Mouse (Mus musculus) CH12.LX (cell line): ENCODE measurements at regions not wholly inside any gene's neighbourhood (a gene's known extent, or its start where the extent isn't known, plus 50 kb on each side); places are given as distances from the start of the nearest gene placed in this dataset.

Experiments
- CHD2 ChIP-seq: IDR thresholded peaks from 2 replicates; pipeline ENCODE4 v1.6.1; 2011; ENCODE audit warnings: low read length, improper control_type of control experiment
- CTCF ChIP-seq, 2 experiments: IDR thresholded peaks in 1 of 2; conservative IDR thresholded peaks in 1 of 2; 2 replicates each; pipeline ENCODE4 v1.5.1; 2011 to 2012; ENCODE audit warnings: low read depth in 2 of 2, low read length in 2 of 2, improper control_type of control experiment in 1 of 2, inconsistent platforms in 1 of 2, mild to moderate bottlenecking in 1 of 2, moderate library complexity in 1 of 2
- ELF1 ChIP-seq: IDR thresholded peaks from 2 replicates; pipeline ENCODE4 v1.6.1; 2014; ENCODE audit warnings: low read depth, mild to moderate bottlenecking, inconsistent platforms, low read length, improper control_type of control experiment
- EP300 ChIP-seq: IDR thresholded peaks from 2 replicates; pipeline ENCODE4 v1.6.1; 2011; ENCODE audit warnings: low read length, improper control_type of control experiment
- JUND ChIP-seq: conservative IDR thresholded peaks from 2 replicates; pipeline ENCODE4 v1.6.1; 2011; ENCODE audit warnings: low read depth, low read length, improper control_type of control experiment
- MAX ChIP-seq: IDR thresholded peaks from 2 replicates; pipeline ENCODE4 v1.6.1; 2011; ENCODE audit warnings: low read length, improper control_type of control experiment
- NELFE ChIP-seq: IDR thresholded peaks from 2 replicates; pipeline ENCODE4 v1.6.1; 2011; ENCODE audit warnings: low read depth, low read length, improper control_type of control experiment
- POLR2A ChIP-seq: IDR thresholded peaks from 2 replicates; pipeline ENCODE4 v1.6.1; 2011; ENCODE audit warnings: low read depth, mild to moderate bottlenecking, improper control_type of control experiment, low read length
- POLR2AphosphoS2 ChIP-seq: IDR thresholded peaks from 2 replicates; pipeline ENCODE4 v1.6.1; 2011; ENCODE audit warnings: low read depth, low read length, improper control_type of control experiment
- RAD21 ChIP-seq: IDR thresholded peaks from 2 replicates; pipeline ENCODE4 v1.6.1; 2011; ENCODE audit warnings: low read depth, mild to moderate bottlenecking, low read length, improper control_type of control experiment, moderate library complexity
- RCOR1 ChIP-seq: conservative IDR thresholded peaks from 2 replicates; pipeline ENCODE4 v1.6.1; 2012; ENCODE audit warnings: low read depth, mild to moderate bottlenecking, inconsistent platforms, low read length, improper control_type of control experiment
- SMC3 ChIP-seq: IDR thresholded peaks from 2 replicates; pipeline ENCODE4 v1.6.1; 2011; ENCODE audit warnings: low read depth, low read length, improper control_type of control experiment

DNA sequence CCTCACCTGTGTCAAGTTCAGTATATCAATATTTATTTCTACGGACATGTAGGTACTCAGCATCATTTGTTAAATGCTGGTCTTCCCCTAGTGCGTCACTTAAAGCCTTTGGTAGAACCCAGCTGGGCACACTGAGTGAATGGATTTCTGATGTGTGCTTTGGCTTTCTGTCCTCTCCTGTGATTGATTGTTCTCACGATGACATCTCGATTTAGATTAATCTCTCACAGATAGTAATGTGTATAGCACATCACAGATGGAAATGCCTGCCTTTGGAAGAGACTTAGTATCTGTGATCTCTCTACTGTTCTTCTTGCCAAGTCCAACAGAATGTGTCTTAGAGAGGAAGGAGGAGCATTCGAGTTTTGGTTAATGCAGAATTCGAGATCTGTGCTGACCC, 175.0 kb upstream of the Wdfy3 start:
- TF ChIP-seq MAX (no peak), NELFE (no peak), CTCF (conservative IDR thresholded peaks at IDR 0.05 in 1 of 2, IDR thresholded peaks at IDR 0.05 in 1 of 2; ENCODE audit: low read depth in 2 of 2, low read length in 2 of 2) (no peak), RCOR1 (no peak), JUND (no peak), RAD21 (no peak), EP300 (no peak), ELF1 (no peak), CHD2 (no peak), POLR2AphosphoS2 (no peak), POLR2A (no peak), SMC3 (no peak)
